Mouse (Mus musculus): Measurements from ENCODE around the gene Nol11.
A peak's percentile ranks its signal among the peaks of the same experiment; 100 is the strongest.

Nol11 gene

DNA sequence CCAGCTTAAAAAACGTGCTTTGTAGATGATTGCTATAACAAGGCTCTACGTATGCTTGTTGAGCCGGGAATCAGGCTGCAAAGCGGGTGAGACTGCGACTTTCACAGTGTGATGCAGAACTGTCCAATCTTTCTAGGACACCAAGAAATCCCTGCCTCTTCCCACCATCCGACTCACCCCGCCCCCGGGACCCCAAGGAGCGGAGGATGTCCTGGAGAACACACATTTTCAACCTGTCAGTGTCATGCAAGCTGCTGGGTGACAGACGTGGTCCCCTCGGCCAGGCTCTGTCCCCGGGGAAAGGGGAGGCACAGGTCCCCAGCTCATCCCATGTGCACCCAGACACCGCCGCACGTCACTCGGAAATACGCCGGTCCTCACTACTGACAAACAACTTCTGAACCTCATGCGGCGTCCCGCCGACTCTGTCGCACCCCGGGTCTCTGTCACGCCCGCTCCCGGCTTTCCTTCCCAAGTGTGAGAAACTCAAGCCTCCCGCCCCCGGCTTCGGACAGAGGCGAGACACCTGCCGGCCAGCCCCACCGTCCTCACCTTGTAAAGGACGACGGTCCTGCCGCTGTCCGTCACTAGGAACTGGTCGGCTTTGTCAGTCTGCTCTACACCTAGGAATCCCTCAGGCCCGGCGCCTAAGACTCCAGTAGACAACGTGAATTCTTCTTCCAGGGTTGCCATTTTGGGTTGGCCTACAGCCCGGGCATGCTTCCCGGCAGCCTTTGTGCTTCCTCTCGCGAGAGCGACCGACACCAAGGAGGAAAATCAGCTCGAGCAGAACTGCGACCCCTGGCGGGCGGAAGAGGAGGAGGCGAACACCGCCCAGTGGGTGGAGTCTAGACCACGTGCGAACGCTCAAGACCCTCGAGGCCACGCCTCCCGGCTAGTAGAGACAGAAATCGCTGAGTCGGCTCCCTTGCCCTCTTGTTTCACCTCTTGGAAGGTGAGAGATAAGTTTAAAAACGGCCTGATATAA lies at the start of gene Nol11:
Gene Nol11 (minus strand): TSS at position 817 of the 988 bp plus-strand sequence.
- DNase-seq (ENCODE audit: low read depth): peak; percentile 97

DNA sequence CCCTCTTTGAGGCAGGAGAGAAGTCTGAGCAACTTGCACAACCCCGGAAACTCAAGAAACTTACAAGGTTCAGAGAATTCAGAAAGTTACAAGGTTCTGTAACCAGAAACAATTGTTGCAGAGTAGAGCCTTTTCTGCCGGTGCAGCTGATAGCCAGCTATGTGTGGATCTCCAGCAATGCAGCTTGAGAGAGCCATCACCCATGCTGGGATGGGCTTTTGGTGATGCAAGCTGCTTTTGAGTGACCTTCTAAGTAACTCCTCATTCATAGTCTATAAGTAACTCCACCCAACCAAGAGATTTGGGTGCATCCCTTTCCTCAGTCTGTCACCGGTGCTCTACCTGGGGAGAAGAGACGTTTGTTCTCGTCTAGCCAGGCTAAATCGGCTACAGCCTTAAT lies 49.3 kb upstream of the Nol11 start:
- no peak for DNase-seq (ENCODE audit: low read depth)

DNA sequence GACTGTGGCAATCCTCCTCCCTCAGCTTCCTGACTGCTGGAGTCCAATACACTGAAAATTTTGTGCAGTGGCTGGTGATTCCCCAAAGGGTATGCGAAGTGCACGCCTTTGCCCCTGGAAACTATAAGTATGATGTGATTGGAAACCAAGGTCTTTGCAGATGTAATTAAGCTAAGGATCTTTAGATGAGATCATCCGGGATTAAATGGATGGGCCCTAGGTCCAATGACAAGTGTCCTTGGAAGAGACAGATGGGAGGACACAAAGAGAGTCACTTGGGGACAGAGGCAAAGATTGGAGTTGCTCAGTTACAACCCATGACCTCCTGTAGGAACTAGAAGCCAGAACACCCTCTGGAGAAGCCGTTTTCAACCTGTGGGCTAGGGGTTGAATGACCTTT lies 48.4 kb upstream of the Nol11 start:
- DNase-seq (ENCODE audit: low read depth): no peak

DNA sequence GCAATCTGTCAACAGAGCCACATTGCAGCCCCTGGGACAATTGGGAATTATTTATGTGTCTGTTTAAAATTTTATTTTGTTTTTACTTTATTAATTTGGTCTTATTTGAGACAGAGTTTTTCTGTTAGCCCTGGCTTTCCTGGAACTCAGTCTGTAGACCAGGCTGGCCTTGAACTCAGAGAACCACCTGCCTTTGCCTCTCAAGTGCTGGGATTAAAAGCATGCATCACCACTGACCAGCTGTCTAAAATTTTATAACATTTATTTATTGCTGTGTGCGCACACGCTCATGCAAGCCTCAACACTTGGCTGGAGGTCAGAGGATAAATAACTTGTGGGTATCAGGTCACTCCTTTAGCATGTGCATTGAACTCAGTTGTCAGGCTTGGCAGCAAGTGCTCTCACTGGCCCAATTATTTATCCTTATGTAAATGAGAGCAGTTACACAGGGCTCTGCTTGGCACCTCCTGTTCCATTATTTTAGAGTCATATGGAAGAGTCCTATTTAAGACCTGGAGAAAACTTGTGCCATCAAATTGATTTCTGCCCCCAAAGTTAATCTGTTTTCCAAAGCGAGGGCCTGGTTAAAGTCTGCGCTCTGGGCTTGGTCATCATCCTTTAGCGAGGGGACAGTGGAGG lies 44.2 kb upstream of the Nol11 start:
- DNase-seq (ENCODE audit: low read depth): no peak

DNA sequence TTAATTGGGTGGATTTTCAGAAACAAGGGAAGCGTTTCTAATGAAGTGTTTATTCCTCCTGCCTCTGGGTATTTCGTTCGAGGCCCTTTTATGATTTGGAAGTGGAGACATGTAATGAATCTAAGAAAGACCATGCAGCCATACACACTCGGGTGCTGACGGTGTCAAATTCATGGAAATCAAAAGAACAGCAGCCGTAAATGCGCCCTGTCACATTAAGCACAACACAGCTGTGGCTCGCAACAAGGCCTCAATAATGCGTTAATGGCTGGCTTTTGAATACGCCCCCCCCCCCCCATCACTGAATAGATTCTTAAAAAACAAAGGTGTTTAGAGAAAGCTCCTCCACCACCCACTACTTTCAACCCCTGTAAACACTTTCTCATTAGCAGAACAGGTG lies 40.9 kb upstream of the Nol11 start:
- no peak for DNase-seq (ENCODE audit: low read depth)

DNA sequence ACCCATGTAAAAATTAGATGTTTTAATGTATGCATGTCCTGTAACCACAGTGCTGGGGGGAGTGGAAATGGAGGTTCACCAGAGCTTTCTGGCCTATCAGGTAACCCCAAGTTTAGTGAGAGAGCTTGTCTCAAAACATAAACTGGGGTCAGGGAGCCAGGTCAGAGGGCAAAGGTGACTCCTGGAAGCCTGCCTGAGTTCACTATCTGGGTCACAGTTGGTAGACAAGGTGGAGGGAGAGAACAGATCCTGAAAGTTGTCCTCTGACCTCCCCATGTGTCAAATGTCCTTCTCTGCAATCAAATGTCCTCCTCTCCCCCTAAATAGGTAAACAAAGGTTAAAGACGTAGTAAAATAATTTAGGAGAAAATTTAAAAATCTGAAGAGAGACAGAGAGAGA lies 37.2 kb upstream of the Nol11 start:
- DNase-seq (ENCODE audit: low read depth): no peak

DNA sequence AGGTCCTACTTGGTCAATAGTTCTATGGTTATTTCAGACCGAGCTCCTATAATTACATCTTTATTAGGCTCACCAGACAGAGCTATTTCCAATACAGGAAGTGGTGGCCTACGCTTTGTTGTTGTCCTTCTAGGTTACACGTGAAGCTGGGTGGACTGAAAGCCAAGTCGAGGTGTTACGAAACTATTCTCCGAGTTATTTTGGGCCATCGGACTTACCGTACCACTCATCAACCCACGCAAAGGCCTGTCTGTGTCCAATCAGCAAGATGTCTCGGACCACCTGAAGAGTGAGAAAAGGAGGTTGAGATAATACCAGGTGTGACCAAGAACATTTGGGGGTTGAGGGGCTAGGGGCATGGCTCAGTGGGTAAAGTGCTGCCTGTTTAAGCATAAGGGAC lies 36.8 kb upstream of the Nol11 start:
- DNase-seq (ENCODE audit: low read depth): no peak

DNA sequence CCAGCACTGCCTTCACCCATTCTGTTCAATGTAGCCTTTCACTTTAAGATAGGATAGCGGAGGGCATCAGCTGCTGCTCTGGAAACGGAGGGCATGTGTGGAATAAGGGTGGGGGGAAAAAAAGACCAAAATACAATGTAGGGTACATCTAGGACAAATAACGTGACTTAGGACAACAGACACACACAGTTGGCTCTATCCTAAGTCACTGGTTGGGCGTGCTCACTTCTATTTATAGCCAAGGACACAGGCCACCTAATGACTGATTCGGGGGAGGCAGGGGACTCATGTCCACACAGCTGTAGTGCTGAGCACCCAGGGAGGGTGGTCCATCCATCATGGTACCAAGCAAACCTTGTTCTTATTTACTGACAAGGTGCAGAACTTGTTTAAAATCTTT lies 36.1 kb upstream of the Nol11 start:
- DNase-seq (ENCODE audit: low read depth): no peak

DNA sequence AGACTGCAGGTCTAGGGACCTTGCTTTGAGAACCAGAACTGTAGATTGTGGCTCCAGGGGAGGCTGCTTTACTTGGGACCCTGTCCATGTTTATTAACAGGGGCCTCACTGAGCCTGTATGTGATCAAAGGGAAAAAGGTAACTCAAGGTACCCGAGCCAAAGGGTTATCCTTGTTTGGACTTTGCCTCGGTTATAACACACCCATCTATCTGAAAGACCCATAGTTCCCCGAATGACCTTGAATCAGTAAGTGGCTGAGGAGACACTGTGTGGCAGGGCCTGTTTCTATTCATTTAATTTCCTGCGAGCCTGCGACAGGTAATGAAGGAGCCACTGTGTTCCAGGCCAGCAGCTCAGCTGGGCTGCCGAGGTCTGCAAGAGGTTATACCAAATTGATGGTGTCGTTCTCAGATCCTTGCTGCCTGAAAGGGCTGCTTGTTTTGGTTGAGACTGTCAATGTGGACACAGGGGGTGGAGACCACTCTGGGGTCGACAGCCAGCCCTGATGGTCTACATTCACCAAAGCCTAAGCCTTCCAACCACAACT lies 34.6 kb upstream of the Nol11 start:
- no peak for DNase-seq (ENCODE audit: low read depth)

DNA sequence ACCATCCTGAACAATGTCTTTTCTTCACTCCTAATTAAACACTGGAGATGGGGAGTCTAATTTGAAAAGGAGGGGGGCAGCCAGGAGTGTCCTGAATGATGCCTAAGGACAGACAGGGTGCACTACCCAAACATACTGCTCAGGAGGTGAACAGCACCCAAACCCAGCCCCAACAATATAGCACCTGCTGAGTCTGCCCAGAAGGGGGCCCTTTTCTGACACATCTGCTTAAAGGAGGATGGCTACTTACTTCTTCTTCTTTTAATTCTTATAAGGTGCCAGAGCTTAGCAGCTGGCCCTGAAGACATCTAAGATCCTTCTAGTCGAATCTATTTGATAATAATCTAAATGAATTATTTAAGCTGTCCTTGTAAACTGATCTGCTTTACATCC lies 34.0 kb upstream of the Nol11 start:
- no peak for DNase-seq (ENCODE audit: low read depth)

DNA sequence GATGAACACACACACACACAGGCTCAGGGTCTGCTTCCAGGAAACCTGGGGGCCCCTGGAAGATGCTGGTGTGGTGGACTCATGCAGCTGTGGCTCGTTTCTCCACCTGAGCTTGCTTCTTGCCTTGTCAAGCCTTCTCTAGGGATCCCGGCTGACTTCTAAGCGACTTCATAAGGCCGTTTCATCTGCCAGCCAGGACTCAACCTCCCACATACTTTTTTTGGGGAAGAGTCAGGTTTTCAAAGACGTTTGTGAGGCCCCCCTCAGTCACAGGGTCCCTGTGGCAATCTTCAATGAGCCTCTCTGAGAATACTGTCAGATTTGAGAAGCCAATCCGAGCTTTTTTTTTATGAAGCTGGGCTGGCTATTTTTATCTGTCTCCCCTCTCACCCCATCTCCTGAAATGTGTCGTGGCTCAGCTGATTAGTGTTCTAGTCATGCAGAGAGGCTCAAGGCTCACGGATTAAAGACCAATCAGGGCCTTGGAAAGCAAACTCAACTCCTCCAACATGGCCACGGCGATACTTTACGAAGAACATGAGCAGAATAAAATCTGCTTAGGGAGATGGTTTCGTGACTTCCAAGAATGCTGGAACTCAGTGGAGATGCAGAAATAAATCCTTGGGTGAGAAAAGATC lies 33.5 kb upstream of the Nol11 start:
- DNase-seq (ENCODE audit: low read depth): no peak

DNA sequence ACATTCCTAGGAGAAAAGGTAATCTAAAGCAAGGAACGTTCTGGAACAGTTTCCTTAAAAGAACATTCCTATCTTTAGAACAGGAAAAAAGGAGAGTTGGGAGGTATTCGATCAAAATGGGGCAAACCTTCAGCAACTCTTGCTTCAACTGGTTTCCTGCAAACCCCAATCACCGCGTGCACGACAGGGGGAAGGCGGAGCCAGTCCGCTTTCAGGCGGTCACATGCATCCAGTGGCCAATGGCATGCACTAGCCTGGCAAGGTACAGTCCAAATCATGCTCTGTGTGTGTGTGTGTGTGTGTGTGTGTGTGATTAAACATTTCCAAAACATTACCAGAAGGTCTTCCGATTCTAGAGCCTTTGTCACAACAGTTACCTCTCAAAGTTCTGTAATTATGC lies 25.9 kb upstream of the Nol11 start:
- DNase-seq (ENCODE audit: low read depth): no peak

DNA sequence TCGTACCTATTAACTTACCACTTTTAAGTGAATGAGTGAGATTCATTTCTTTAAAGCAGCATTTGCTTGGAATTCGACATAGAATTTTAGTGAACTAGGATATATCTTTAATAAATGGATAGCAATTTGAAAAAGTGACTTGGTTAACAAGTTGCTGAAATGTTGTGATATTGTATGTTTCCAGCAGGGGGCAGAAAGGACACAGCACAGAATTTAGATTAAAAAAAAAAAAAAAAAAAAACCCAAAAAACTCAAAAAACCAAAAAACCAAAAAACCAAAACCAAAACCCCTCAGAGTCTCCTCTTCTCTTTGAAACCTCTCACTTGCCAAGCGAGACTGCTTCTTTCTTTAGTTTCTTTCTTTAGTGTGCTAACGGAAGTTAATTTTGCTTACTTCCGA lies 24.6 kb upstream of the Nol11 start:
- DNase-seq (ENCODE audit: low read depth): peak; percentile 25

DNA sequence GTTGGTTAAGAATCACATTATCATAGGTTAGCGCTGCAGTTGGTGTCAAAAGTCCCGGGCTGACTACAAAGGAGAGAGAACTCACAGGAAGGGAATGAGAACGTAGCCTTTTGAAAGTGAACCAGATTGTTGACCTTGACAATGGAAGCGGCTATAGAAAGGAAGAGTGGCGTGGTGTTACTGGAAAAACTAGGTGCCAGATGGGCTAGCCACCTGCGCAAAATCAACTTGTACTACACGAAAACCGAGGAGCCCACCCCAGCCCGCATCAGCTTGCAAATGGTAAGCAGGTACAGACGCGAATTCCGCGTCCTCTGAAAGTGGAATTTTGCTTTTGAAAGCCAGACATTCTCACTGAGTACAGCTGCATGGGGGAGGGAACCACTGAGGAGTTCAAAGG lies 20.6 kb upstream of the Nol11 start:
- no peak for DNase-seq (ENCODE audit: low read depth)

DNA sequence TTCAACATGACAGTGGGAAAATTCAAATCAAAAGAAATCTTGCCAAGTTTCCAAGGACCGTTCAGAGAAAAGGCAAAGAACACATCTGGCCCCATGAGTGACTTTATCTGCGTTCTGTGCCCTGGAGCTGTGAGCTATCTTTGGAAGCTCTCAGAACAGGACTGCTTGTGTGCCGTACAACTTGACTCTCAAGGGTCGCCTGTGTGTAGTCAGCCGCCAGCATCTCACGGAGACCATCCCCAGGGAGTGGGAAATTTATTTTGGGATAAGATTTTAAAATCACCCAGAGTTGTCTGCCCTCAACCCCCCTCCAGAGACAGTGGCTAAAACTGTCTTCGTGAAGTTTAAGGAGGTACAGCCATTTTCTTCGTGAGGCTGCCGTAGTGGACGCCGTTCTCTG lies 12.6 kb upstream of the Nol11 start:
- no peak for DNase-seq (ENCODE audit: low read depth)

DNA sequence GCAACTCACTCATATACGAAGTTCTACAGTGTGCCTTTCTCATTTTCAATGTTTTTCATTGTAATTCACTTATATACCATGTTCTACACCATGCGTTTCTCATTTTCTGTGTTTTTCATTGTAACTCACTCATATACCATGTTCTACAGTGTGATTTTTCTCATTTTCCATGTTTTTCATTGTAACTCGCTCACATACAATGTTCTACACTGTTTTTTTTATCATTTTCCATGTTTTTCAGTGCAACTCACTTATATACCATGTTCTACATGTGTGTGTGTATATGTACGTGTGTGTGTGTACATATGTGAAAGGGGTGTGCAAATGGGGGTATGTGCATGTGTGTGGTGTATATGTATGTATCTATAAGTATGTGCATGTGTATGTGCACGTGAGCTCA lies 10.1 kb upstream of the Nol11 start:
- DNase-seq (ENCODE audit: low read depth): no peak

DNA sequence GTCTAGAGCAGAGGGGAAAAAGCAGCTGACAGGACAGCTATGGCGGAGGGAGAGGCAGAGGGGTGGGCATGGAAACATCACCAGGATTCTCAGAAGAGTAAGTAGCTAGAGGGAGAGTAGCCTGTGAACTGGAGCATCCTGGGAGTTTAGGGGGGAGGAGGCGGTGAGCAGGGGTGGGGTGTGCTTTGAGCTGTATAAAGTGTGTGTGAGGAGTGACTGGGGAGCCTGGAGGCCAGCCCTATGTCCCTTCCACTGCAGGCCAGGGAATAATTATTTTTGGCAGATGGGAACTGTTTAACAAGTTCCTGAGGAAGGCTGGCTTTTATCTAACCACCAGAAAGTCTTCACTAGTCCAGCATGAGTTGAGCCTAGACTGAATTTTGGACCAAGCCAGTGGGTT lies 6.2 kb upstream of the Nol11 start:
- no peak for DNase-seq (ENCODE audit: low read depth)

DNA sequence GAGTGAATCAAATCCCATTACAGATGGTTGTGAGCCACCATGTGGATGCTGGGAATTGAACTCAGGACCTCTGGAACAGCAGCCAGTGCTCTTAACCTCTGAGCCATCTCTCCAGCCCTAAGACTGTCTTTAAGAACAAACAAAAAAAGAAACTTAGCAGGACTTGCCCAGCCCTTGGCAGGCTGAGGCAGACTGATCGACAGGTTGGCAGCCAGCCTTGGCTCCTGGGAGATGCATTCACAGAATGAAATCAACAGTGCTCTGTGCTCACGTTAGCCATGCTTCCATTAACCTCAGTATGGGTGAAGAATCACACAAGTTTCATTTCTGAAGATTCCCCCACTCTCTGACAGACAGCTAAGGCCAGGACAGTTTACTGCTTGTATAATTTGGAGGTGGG lies 1.2 kb upstream of the Nol11 start:
- peak; percentile 10 for DNase-seq (ENCODE audit: low read depth)

DNA sequence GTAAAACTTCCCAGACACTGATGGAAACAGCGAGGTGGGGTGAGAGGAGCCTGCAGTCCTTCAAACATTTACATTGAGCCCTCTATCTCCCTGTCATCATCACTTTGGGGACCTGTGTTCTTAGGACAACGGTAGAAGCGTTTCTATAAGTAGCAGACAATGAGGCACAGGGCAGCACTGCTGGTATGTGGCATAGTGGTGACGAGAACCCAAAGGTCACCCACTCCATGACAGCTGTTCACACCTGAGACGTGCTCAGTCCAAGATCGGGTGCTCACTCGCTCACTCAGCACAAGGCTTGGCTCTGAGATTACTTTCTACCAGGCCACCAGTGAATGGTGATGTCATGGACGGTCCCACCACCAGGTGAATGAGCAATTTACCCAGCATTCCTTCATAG lies 5.4 kb downstream of the Nol11 start:
- DNase-seq (ENCODE audit: low read depth): no peak

DNA sequence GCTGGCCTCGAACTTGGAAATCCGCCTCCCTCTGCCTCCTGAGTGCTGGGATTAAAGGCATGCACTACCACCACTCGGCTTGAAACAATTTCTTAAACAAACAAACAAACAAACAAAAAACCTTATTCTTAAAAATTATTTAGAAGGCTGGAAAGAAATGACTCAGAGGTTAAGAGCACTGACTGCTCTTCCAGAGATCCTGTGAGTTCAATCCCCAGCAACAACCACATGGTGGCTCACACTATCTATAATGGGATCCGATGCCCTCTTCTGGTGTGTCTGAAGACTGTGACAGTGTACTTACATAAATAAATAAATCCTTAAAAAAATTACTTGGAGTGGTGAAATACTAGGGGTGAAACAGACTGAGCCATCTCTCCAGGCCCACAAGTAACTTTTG lies 28.0 kb downstream of the Nol11 start:
- DNase-seq (ENCODE audit: low read depth): no peak

DNA sequence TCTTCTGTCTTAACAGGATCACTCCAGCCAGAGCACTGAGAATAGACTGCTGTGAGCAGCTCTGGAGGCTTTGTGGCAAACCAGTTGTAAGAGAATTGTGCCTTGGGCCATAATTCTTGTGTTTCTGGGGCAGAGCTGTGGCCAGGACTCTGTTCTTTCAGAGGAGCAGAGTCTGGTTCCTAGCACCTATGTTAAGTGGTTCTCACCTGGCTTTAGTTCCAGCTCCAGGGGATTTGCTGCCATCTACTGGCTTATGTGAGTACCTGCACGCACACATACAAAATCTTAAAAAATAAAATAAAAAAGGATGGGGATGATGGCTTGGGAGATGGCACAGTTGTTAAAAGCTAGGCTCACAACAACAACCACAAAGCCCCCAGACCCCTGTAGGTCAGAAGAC lies 30.1 kb downstream of the Nol11 start:
- DNase-seq (ENCODE audit: low read depth): no peak

DNA sequence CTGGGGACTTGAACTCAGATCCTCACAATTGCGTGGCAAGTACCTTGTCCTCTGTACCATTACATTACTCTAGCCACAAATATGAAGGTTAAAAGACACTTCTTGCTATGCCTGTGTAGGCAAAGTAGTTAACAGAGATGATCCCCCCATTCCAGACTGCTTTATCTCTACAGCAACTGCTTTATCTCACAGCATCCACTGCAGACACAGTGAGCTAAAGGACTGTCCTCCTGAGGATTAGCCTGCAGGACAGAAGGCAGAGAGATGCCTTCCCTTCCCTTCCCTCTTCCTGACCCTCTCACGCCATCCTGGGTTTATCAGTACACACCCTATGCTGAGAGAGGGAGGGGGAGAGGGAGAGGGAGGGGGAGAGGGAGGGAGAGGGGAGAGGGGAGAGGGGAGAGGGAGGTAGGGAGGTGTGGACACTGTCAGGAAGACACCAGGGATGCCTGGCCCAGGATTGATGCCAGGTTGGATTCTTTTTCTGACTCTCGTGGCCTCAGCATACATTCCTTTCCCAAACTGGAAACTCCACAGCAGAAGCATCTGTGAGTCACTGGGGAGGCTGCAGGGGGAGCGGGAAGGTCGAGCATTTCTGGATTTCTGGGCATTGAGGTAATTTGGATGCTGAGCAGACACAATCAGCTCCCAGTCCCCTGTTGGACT lies 32.1 kb downstream of the Nol11 start:
- DNase-seq (ENCODE audit: low read depth): peak; percentile 23

All from fibroblast of lung, adult 2 months (primary cell).